Mouse (Mus musculus): ENCODE results near the gene Hnrnpf. TPM values are rescaled to one million over a fixed set of nuclear protein-coding genes. Genes with fewer than 3 reads are reported as not detected.
A peak's percentile ranks its signal among the peaks of the same experiment; 100 is the strongest.
"Not testable (repeated sequence)": the region's sequence is repeated elsewhere in the genome, so short reads cannot be mapped to it uniquely, and the experiment has no call there.

Gene Hnrnpf
- total RNA-seq (2014; fragmentation: Nextera tagmentation) (700 and 784 TPM in 2 replicates), total RNA-seq (2017) (1,626 and 1,721 TPM in 2 replicates)

- peak; percentile 83 for ATAC-seq (replicated peaks; ENCODE audit: low FRiP score, low TSS enrichment, poor library complexity, severe bottlenecking)
Observed at GRCm38 (mm10) chr6:117900126-117901080, at the start of gene Hnrnpf. Hnrnpf (plus strand) TSS chr6:117900324.

GRCm38 (mm10) chr6:117851747-117852146 is 48.4 kb upstream of the Hnrnpf start:
- ATAC-seq (replicated peaks; ENCODE audit: low FRiP score, low TSS enrichment, poor library complexity, severe bottlenecking) = 0 out of 2 replicates have a peak, but pooled peaks have one; percentile 53

- no peak for ATAC-seq (replicated peaks; ENCODE audit: low FRiP score, low TSS enrichment, poor library complexity, severe bottlenecking)
Observed at GRCm38 (mm10) chr6:117857990-117858389, 42.1 kb upstream of the Hnrnpf start.

GRCm38 (mm10) chr6:117861848-117862247 is 38.3 kb upstream of the Hnrnpf start, which contains the start of gene Zfp239:
Zfp239 (plus strand) TSS chr6:117862100.
- ATAC-seq (replicated peaks; ENCODE audit: low FRiP score, low TSS enrichment, poor library complexity, severe bottlenecking) = no peak

GRCm38 (mm10) chr6:117862465-117862864 is 37.7 kb upstream of the Hnrnpf start:
- ATAC-seq (replicated peaks; ENCODE audit: low FRiP score, low TSS enrichment, poor library complexity, severe bottlenecking) = peak; percentile 62

GRCm38 (mm10) chr6:117862899-117863620 is 37.1 kb upstream of the Hnrnpf start:
- ATAC-seq (replicated peaks; ENCODE audit: low FRiP score, low TSS enrichment, poor library complexity, severe bottlenecking) = peak; percentile 94

- no peak for ATAC-seq (replicated peaks; ENCODE audit: low FRiP score, low TSS enrichment, poor library complexity, severe bottlenecking)
Observed at GRCm38 (mm10) chr6:117863751-117864150, 36.4 kb upstream of the Hnrnpf start.

GRCm38 (mm10) chr6:117868187-117868586 is 31.9 kb upstream of the Hnrnpf start:
- no peak for ATAC-seq (replicated peaks; ENCODE audit: low FRiP score, low TSS enrichment, poor library complexity, severe bottlenecking)

- no peak for ATAC-seq (replicated peaks; ENCODE audit: low FRiP score, low TSS enrichment, poor library complexity, severe bottlenecking)
Observed at GRCm38 (mm10) chr6:117871034-117871433, 29.1 kb upstream of the Hnrnpf start.

- not testable (repeated sequence) for ATAC-seq (replicated peaks; ENCODE audit: low FRiP score, low TSS enrichment, poor library complexity, severe bottlenecking)
Observed at GRCm38 (mm10) chr6:117873450-117873849, 26.7 kb upstream of the Hnrnpf start.

- no peak for ATAC-seq (replicated peaks; ENCODE audit: low FRiP score, low TSS enrichment, poor library complexity, severe bottlenecking)
Observed at GRCm38 (mm10) chr6:117874621-117875281, 25.4 kb upstream of the Hnrnpf start.

GRCm38 (mm10) chr6:117878700-117879407 is 21.3 kb upstream of the Hnrnpf start:
- ATAC-seq (replicated peaks; ENCODE audit: low FRiP score, low TSS enrichment, poor library complexity, severe bottlenecking) = peak; percentile 80

GRCm38 (mm10) chr6:117879408-117880115 is 20.6 kb upstream of the Hnrnpf start:
- ATAC-seq (replicated peaks; ENCODE audit: low FRiP score, low TSS enrichment, poor library complexity, severe bottlenecking) = peak; percentile 83

GRCm38 (mm10) chr6:117880394-117880838 is 19.7 kb upstream of the Hnrnpf start:
- no peak for ATAC-seq (replicated peaks; ENCODE audit: low FRiP score, low TSS enrichment, poor library complexity, severe bottlenecking)

GRCm38 (mm10) chr6:117881229-117881628 is 18.9 kb upstream of the Hnrnpf start:
- no peak for ATAC-seq (replicated peaks; ENCODE audit: low FRiP score, low TSS enrichment, poor library complexity, severe bottlenecking)

GRCm38 (mm10) chr6:117881997-117882396 is 18.1 kb upstream of the Hnrnpf start:
- no peak for ATAC-seq (replicated peaks; ENCODE audit: low FRiP score, low TSS enrichment, poor library complexity, severe bottlenecking)

- no peak for ATAC-seq (replicated peaks; ENCODE audit: low FRiP score, low TSS enrichment, poor library complexity, severe bottlenecking)
Observed at GRCm38 (mm10) chr6:117885943-117886342, 14.2 kb upstream of the Hnrnpf start.

- no peak for ATAC-seq (replicated peaks; ENCODE audit: low FRiP score, low TSS enrichment, poor library complexity, severe bottlenecking)
Observed at GRCm38 (mm10) chr6:117888032-117888431, 12.1 kb upstream of the Hnrnpf start.
